Mouse (Mus musculus): ENCODE data around the gene Eral1.

DNA sequence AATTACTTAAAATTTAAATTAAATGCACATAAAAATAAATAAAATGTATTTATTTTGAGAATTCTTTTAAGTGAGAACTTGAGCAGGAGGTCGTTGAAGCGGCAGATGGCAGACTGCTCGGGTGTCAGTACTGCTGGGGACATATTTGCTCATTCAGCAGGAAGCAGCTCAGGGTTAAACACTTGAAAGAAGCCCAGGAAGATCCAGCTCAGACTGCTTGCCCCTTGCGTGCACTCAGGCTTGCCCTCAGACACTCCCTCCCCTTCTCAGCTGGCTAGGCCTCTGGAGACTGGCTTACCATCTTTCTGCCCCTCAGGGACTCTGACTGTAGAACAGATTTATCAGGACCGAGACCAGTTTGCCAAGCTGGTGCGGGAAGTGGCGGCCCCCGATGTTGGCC, 23.2 kb downstream of the Eral1 start:
- no peak for TF ChIP-seq POLR2A (IDR thresholded peaks at IDR 0.05; ENCODE audit: borderline replicate concordance, insufficient read depth, low read length)
- no peak for TF ChIP-seq CTCF (IDR thresholded peaks at IDR 0.05; ENCODE audit: borderline replicate concordance, insufficient read depth, low read depth, low read length)

All from cerebellum, adult 2 months (tissue).